Mouse (Mus musculus): ENCODE measurements around the gene Luc7l3. TPM values are rescaled to one million over a fixed set of nuclear protein-coding genes. Genes with fewer than 3 reads are reported as not detected.

Luc7l3 gene
- polyA plus RNA-seq, 1 experiment from 2014 or later: 126 TPM

- Histone ChIP-seq H3K27me3 (no peaks in the 10 kb centered on the region), H3K9ac (no peak overlapping the region), H3K9me3 (no peaks in the 10 kb centered on the region), H3K27ac (replicated peaks) (0 out of 2 replicates have a peak overlapping the region, but pooled peaks have one; percentile 10), H3K4me2 (no peak overlapping the region), H3K4me1 (replicated peaks) (peaks cover 31% of the 10 kb centered on the region), H3K36me3 (no peaks in the 10 kb centered on the region), H3K4me3 (no peak overlapping the region)
- 45% methylated on average over 9 of the region's 9 CpGs for WGBS
- ATAC-seq (ENCODE audit: low FRiP score, low read depth): 0 out of 2 replicates have a peak, but pooled peaks have one; percentile 21
Observed at GRCm38 (mm10) chr11:94239706-94240105, 82.1 kb downstream of the Luc7l3 start.

GRCm38 (mm10) chr11:94238786-94239185 is 83.0 kb downstream of the Luc7l3 start:
- WGBS: 92% methylated on average over 8 of the region's 8 CpGs

More at GRCm38 (mm10) chr11:94238786-94239185, 83.0 kb downstream of the Luc7l3 start:
- no peak for ATAC-seq (ENCODE audit: low FRiP score, low read depth)
- Histone ChIP-seq H3K9me3 (no peaks in the 10 kb centered on the region), H3K27ac (replicated peaks) (no peak overlapping the region), H3K9ac (no peak overlapping the region), H3K4me3 (no peak overlapping the region), H3K4me1 (replicated peaks) (peaks cover 28% of the 10 kb centered on the region), H3K4me2 (no peak overlapping the region), H3K27me3 (no peaks in the 10 kb centered on the region), H3K36me3 (no peaks in the 10 kb centered on the region)

Other genes starting within 250 kb of the Luc7l3 start
- 32.8 and 35.6 TPM in 2 replicates for gene Tob1, start 110.5 kb downstream of the Luc7l3 start, polyA plus RNA-seq (2015; fragmentation: Nextera tagmentation; extraction: Ambion mirVana)
- 6.6 and 7.9 TPM in 2 replicates for gene Wfikkn2, start 76.0 kb downstream of the Luc7l3 start, polyA plus RNA-seq (2015; fragmentation: Nextera tagmentation; extraction: Ambion mirVana)
- gene Gm21885, start 40.1 kb downstream of the Luc7l3 start, polyA plus RNA-seq (2015; fragmentation: Nextera tagmentation; extraction: Ambion mirVana): 0.66 TPM in 1 of 2 replicates, not detected in the other
- 18.3 and 21.5 TPM in 2 replicates for gene Ankrd40, start 6.0 kb upstream of the Luc7l3 start, polyA plus RNA-seq (2015; fragmentation: Nextera tagmentation; extraction: Ambion mirVana)
- gene Abcc3, start 71.0 kb upstream of the Luc7l3 start, polyA plus RNA-seq (2015; fragmentation: Nextera tagmentation; extraction: Ambion mirVana): 0.53 and 1.2 TPM in 2 replicates
- 15.0 and 18.8 TPM in 2 replicates for gene Cacna1g, start 152.2 kb upstream of the Luc7l3 start, polyA plus RNA-seq (2015; fragmentation: Nextera tagmentation; extraction: Ambion mirVana)
- 0.29 and 0.84 TPM in 2 replicates for gene Spata20, start 164.2 kb upstream of the Luc7l3 start, polyA plus RNA-seq (2015; fragmentation: Nextera tagmentation; extraction: Ambion mirVana)
- 1.0 and 2.5 TPM in 2 replicates for gene Epn3, start 178.0 kb upstream of the Luc7l3 start, polyA plus RNA-seq (2015; fragmentation: Nextera tagmentation; extraction: Ambion mirVana)
- 3.8 and 4.8 TPM in 2 replicates for gene Mycbpap, start 199.8 kb upstream of the Luc7l3 start, polyA plus RNA-seq (2015; fragmentation: Nextera tagmentation; extraction: Ambion mirVana)
- 8.6 and 9.3 TPM in 2 replicates for gene Rsad1, start 227.3 kb upstream of the Luc7l3 start, polyA plus RNA-seq (2015; fragmentation: Nextera tagmentation; extraction: Ambion mirVana)
- gene Chad, start 243.1 kb upstream of the Luc7l3 start, polyA plus RNA-seq (2015; fragmentation: Nextera tagmentation; extraction: Ambion mirVana): 0.34 and 0.54 TPM in 2 replicates

Measured in hindbrain, embryonic 15.5 days (tissue).